Mouse (Mus musculus): ENCODE data around the gene Cpvl.

The Cpvl gene

GRCm38 (mm10) chr6:53884931-53885330 is 93.5 kb downstream of the Cpvl start:
- no peak for DNase-seq (ENCODE audit: low spot score in 2 of 2)

DNA sequence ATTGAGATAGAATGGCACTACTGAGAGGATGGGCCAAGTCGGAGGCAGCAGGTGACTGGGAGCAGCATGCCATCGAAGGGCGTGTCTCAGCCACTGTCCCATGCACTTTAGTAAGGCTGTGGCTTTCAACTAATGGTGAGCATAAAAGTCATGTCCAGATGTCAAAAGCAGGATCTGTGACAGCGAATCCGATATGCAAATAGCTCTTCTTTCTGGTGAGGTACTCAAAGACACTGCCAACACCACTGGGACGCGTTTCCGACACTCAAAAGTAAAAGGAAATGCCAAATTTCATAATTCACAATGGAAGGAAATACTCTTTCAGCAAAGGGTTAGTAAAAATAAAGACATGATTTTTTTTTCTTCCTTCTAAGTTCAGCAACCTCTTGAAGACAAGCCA is 94.0 kb downstream of the Cpvl start:
- peak in 1 of 2 experiments; percentile 24 for DNase-seq (ENCODE audit: low spot score in 2 of 2)

DNA sequence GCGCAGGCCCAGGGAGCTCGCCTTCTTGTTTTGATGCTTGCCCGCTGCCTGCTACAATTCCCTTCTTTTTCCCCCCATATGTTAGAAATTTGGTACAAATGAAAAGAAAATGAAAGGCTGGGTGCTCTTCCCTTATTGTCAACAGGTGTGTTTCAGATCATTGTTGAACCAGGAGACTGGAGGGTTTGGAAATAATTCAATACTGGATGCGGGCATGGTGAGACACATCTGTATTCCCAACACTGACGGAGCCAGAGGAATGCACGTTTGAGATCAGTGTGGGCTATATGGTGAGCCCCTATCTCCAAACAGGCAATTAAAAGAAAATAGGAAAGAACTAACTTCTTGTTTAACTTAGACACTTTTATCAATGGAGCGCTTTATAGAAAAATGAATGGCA is 95.1 kb downstream of the Cpvl start:
- DNase-seq (ENCODE audit: low spot score in 2 of 2): no peak

- no peak for DNase-seq (ENCODE audit: low spot score in 2 of 2)
Observed at GRCm38 (mm10) chr6:53881623-53882022, 96.8 kb downstream of the Cpvl start.

DNA sequence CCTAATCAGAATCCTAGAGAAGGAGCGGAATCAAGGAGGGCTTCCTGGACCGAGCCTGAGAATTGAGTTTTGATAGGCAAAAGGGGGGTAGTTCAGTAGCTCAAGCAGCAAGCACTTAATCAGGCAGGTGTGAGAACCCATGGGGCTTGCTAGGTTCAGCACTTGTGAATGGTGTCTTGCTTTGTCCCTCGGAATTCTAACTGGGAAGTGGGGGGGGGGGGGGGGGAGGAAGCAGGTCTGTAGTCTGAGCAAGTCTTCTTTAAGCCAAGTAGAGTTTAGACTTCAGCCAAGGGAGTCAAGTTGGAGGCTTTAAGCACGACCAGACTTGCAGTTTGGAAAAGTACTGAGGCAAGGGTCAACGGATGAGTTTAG is 97.2 kb downstream of the Cpvl start:
- DNase-seq (ENCODE audit: low spot score in 2 of 2): no peak

GRCm38 (mm10) chr6:53880530-53881234 is 97.8 kb downstream of the Cpvl start:
- peak in 1 of 2 experiments; percentile 28 for DNase-seq (ENCODE audit: low spot score in 2 of 2)

DNA sequence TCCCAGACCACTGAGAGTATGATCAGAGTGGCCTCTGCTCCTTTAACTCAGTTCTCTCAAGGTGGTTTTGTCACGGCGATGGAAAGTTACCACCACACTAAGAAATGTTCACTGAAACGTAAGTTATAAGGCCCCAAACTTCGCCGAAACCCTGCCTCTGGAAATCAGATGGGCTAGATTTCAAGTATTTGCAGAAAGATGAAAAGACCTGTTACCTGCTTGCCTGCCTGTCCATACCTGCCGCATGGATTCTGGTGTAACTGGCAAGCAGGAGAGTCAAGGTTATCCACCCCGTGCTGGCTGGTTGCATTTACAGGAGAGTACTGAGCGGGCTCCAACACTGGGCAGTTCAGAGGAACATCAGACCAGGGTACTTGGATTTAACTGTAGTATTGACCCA is 98.9 kb downstream of the Cpvl start:
- DNase-seq (ENCODE audit: low spot score in 2 of 2): no peak

DNA sequence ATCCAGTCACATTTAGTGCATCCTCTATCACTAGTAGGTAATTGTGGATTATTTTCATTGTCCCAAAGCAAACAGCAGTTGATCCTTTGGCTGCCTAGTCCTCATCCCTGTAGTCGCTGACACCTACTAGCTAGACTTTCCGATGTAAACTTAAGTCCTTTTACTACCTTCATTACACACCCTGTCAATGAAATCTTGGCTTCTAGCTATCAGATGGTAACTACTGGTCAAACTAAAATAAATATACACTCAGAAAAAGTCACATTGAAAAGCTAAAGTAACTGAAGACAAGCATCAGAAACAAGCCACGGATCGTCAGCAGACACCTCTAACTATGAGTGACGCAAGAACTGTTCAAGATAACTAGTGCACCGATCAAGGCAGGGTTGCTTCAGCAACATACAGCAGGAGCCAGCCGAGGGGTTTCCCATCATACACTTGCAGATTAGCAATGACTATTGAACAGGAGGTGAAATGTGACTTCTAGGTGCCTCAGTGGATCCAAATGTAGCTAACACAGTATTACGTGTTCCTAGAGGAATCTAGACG is 103.5 kb downstream of the Cpvl start:
- DNase-seq (ENCODE audit: low spot score in 2 of 2): no peak

- DNase-seq (ENCODE audit: low spot score in 2 of 2): no peak
Observed at GRCm38 (mm10) chr6:53871903-53872302, 106.6 kb downstream of the Cpvl start.

DNA sequence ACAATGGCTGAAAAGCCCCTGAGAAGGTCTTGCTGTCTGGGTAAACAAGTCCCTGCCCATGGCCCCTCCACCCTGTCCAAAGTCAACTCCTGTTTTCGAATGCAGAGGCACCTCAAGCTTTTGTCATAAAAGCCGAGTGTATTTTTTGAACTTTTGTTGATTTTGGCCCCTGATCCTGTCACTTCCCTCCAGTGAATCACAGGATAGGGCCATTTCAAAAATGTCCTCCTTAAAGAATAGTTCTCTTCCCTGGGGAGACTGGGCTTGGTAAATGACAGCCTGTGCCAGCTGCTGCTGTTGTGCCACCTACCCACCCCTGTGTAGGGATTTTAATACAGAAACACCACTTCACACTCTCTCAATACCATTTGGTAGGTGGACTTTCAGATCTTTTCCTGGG is 115.5 kb downstream of the Cpvl start:
- DNase-seq (ENCODE audit: low spot score in 2 of 2): no peak

DNA sequence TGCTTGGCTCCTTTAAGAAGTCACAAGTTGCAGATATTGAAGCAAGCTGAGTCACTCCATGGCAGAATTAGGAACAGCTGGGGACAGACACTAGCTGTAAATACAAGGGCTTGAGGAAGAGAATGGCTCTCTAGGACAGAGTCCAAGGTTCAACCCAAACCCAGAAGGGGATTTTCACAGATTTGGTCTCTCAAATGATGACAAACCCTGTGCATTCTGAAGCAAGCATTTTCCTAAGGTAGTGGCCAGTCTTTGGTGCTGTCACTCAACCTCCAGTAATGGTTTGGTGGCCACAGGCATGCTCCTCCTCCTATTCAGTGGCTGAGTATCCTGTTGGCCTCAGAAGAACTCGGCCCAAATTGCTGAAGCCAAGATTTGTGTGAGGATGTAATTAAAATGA is 119.4 kb downstream of the Cpvl start:
- peak; percentile 58 to 72 for DNase-seq (ENCODE audit: low spot score in 2 of 2)

GRCm38 (mm10) chr6:53857822-53858221 is 120.6 kb downstream of the Cpvl start:
- DNase-seq (ENCODE audit: low spot score in 2 of 2): no peak

DNA sequence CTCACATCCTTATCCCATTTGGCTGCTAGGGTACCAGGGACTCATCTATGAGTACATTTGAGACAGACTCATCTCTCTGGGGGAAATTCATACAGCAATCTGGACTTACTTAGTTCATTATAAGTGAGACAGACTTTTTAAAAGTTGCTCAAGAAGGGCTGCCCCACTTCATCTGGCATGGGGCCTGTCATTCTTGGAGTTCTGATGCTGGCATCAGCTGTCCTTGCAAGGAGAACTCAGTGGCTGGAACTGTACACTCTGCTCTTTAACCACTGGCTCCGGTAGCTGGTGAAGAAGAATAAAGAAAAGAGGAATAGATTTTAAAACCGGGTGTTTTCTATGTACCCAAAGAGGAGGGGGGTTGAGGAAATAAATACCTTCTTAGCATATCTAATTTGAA is 121.7 kb downstream of the Cpvl start:
- DNase-seq (ENCODE audit: low spot score in 2 of 2): no peak

GRCm38 (mm10) chr6:53854971-53855856 is 123.3 kb downstream of the Cpvl start:
- no peak for DNase-seq (ENCODE audit: low spot score in 2 of 2)

DNA sequence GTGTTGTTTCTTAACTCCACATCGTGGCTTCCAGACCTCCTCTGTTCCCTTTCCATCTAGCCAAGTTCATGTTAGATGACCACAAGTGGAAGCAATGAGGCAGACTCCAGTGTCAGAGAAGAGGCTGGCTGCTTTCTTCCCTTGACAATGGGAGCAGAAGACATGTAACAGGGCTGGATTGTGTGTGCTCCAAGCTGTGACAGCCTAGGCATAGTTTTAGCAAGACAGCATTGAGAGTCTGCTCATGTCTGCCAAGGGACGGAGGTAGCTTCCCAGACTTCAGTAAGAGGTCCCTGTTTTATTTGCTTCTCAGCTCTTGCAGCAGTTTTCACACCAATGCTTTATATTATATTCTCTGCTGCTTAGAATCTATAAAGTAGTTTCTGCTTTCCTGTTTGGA is 124.2 kb downstream of the Cpvl start:
- DNase-seq (ENCODE audit: low spot score in 2 of 2): no peak

- no peak for DNase-seq (ENCODE audit: low spot score in 2 of 2)
Observed at GRCm38 (mm10) chr6:53853546-53853945, 124.9 kb downstream of the Cpvl start.

- DNase-seq (ENCODE audit: low spot score in 2 of 2): no peak
Observed at GRCm38 (mm10) chr6:53844626-53845025, 133.8 kb downstream of the Cpvl start.

GRCm38 (mm10) chr6:53825213-53825612 is 153.3 kb downstream of the Cpvl start:
- DNase-seq (ENCODE audit: low spot score in 2 of 2): peak; percentile 58 to 61

Measured in heart, adult 9 months (tissue).